Mouse (Mus musculus): Measurements from ENCODE around the gene Olfr97.

GRCm38 (mm10) chr17:37276573-37276972 is 39.4 kb upstream of the Olfr97 start:
- TF ChIP-seq CTCF (IDR thresholded peaks at IDR 0.05; ENCODE audit: low read depth) (no peak), EP300 (IDR thresholded peaks at IDR 0.05; ENCODE audit: low read depth) (no peak)
